Mouse (Mus musculus): ENCODE results near the gene Ush1g. TPM values are rescaled to one million over a fixed set of nuclear protein-coding genes. Genes with fewer than 3 reads are reported as not detected.
A peak's percentile ranks its signal among the peaks of the same experiment; 100 is the strongest.

The Ush1g gene
- polyA plus RNA-seq (2012; rRNA removed), result 0.04 and 0.05 TPM in 2 replicates

- no peak for TF ChIP-seq POLR2A (IDR thresholded peaks at IDR 0.05; ENCODE audit: low read depth, low read length)
- peak; percentile 77 for TF ChIP-seq CTCF (conservative IDR thresholded peaks at IDR 0.05; ENCODE audit: insufficient read depth, insufficient read length, low read depth, low read length)
- H3K36me3 ChIP-seq (ENCODE audit: control insufficient read depth, insufficient read depth, low read length), result no peaks in the 10 kb centered on the region
- H3K4me1 ChIP-seq (ENCODE audit: control insufficient read depth, insufficient read depth, low read length), result no peaks in the 10 kb centered on the region
- H3K4me3 ChIP-seq (ENCODE audit: insufficient read depth, low read depth, low read length), result no peak within 1 kb of the TSS
- WGBS, result 4% methylated on average over 35 of the region's 35 CpGs
- peaks cover 2% of the 10 kb centered on the region; the same call in 1 of the 2 replicates for H3K27me3 ChIP-seq (replicated peaks; ENCODE audit: control insufficient read depth, insufficient read depth, low read length)
- DNase-seq, result peak; percentile 44
- no peak within 1 kb of the TSS for H3K27ac ChIP-seq (ENCODE audit: insufficient read depth, low read depth, low read length)
Observed at GRCm38 (mm10) chr11:115321906-115322693, at the start of gene Ush1g. Gene Ush1g (minus strand): TSS chr11:115322041.

- no peaks in the 10 kb centered on the region for H3K36me3 ChIP-seq (ENCODE audit: control insufficient read depth, insufficient read depth, low read length)
- no peak overlapping the region for H3K4me3 ChIP-seq (ENCODE audit: insufficient read depth, low read depth, low read length)
- DNase-seq, result no peak
- peaks cover 5% of the 10 kb centered on the region for H3K4me1 ChIP-seq (ENCODE audit: control insufficient read depth, insufficient read depth, low read length)
- H3K27me3 ChIP-seq (replicated peaks; ENCODE audit: control insufficient read depth, insufficient read depth, low read length), result no peaks in the 10 kb centered on the region
- 75% methylated on average over 8 of the region's 8 CpGs for WGBS
- TF ChIP-seq POLR2A (IDR thresholded peaks at IDR 0.05; ENCODE audit: low read depth, low read length) (no peak), CTCF (conservative IDR thresholded peaks at IDR 0.05; ENCODE audit: insufficient read depth, insufficient read length, low read depth, low read length) (no peak)
- no peak overlapping the region for H3K27ac ChIP-seq (ENCODE audit: insufficient read depth, low read depth, low read length)
Observed at GRCm38 (mm10) chr11:115371354-115371753, 49.5 kb upstream of the Ush1g start.

- Histone ChIP-seq H3K4me3 (ENCODE audit: insufficient read depth, low read depth, low read length) (no peak overlapping the region), H3K36me3 (ENCODE audit: control insufficient read depth, insufficient read depth, low read length) (no peaks in the 10 kb centered on the region), H3K27me3 (replicated peaks; ENCODE audit: control insufficient read depth, insufficient read depth, low read length) (no peaks in the 10 kb centered on the region), H3K4me1 (ENCODE audit: control insufficient read depth, insufficient read depth, low read length) (peaks cover 5% of the 10 kb centered on the region), H3K27ac (ENCODE audit: insufficient read depth, low read depth, low read length) (no peak overlapping the region)
- no peak for DNase-seq
- 72% methylated on average over 7 of the region's 7 CpGs for WGBS
- TF ChIP-seq POLR2A (IDR thresholded peaks at IDR 0.05; ENCODE audit: low read depth, low read length), result no peak
- no peak for TF ChIP-seq CTCF (conservative IDR thresholded peaks at IDR 0.05; ENCODE audit: insufficient read depth, insufficient read length, low read depth, low read length)
Observed at GRCm38 (mm10) chr11:115370368-115370767, 48.5 kb upstream of the Ush1g start.

GRCm38 (mm10) chr11:115367395-115367944 lies 45.6 kb upstream of the Ush1g start, which contains the start of gene Hid1:
Gene Hid1 (minus strand): TSS chr11:115367756.
- TF ChIP-seq POLR2A (IDR thresholded peaks at IDR 0.05; ENCODE audit: low read depth, low read length) (no peak), CTCF (conservative IDR thresholded peaks at IDR 0.05; ENCODE audit: insufficient read depth, insufficient read length, low read depth, low read length) (no peak)
- Histone ChIP-seq H3K4me1 (ENCODE audit: control insufficient read depth, insufficient read depth, low read length) (no peaks in the 10 kb centered on the region), H3K4me3 (ENCODE audit: insufficient read depth, low read depth, low read length) (peak within 1 kb of the TSS; percentile 60), H3K36me3 (ENCODE audit: control insufficient read depth, insufficient read depth, low read length) (no peaks in the 10 kb centered on the region), H3K27ac (ENCODE audit: insufficient read depth, low read depth, low read length) (no peak within 1 kb of the TSS), H3K27me3 (replicated peaks; ENCODE audit: control insufficient read depth, insufficient read depth, low read length) (no peaks in the 10 kb centered on the region)
- DNase-seq, result peak; percentile 89
- under 1% methylated on average over 39 of the region's 39 CpGs for WGBS

GRCm38 (mm10) chr11:115366706-115367394 lies 45.0 kb upstream of the Ush1g start:
- no peaks in the 10 kb centered on the region for H3K36me3 ChIP-seq (ENCODE audit: control insufficient read depth, insufficient read depth, low read length)
- no peaks in the 10 kb centered on the region for H3K27me3 ChIP-seq (replicated peaks; ENCODE audit: control insufficient read depth, insufficient read depth, low read length)
- no peaks in the 10 kb centered on the region for H3K4me1 ChIP-seq (ENCODE audit: control insufficient read depth, insufficient read depth, low read length)
- no peak for DNase-seq
- H3K27ac ChIP-seq (ENCODE audit: insufficient read depth, low read depth, low read length), result no peak overlapping the region
- H3K4me3 ChIP-seq (ENCODE audit: insufficient read depth, low read depth, low read length), result peak overlapping the region; percentile 60
- 13% methylated on average over 28 of the region's 28 CpGs for WGBS
- no peak for TF ChIP-seq CTCF (conservative IDR thresholded peaks at IDR 0.05; ENCODE audit: insufficient read depth, insufficient read length, low read depth, low read length)
- TF ChIP-seq POLR2A (IDR thresholded peaks at IDR 0.05; ENCODE audit: low read depth, low read length), result no peak

- TF ChIP-seq POLR2A (IDR thresholded peaks at IDR 0.05; ENCODE audit: low read depth, low read length) (no peak), CTCF (conservative IDR thresholded peaks at IDR 0.05; ENCODE audit: insufficient read depth, insufficient read length, low read depth, low read length) (no peak)
- H3K4me1 ChIP-seq (ENCODE audit: control insufficient read depth, insufficient read depth, low read length), result no peaks in the 10 kb centered on the region
- H3K4me3 ChIP-seq (ENCODE audit: insufficient read depth, low read depth, low read length), result no peak overlapping the region
- no peaks in the 10 kb centered on the region for H3K27me3 ChIP-seq (replicated peaks; ENCODE audit: control insufficient read depth, insufficient read depth, low read length)
- H3K27ac ChIP-seq (ENCODE audit: insufficient read depth, low read depth, low read length), result no peak overlapping the region
- no peaks in the 10 kb centered on the region for H3K36me3 ChIP-seq (ENCODE audit: control insufficient read depth, insufficient read depth, low read length)
- no peak for DNase-seq
- WGBS, result 63% methylated on average over 7 of the region's 7 CpGs
Observed at GRCm38 (mm10) chr11:115366039-115366705, 44.3 kb upstream of the Ush1g start.
